Mouse (Mus musculus) left cerebral cortex, postnatal 4 days (tissue): ENCODE measurements around the gene Ppp1r2. TPM values are rescaled to one million over a fixed set of nuclear protein-coding genes. Genes with fewer than 3 reads are reported as not detected.

Source experiments
- DNase-seq: peaks from one replicate; pipeline ENCODE4 v3.0.0-alpha.2; 2022
- intact Hi-C: fragments of 180-260 bp; cut with DNase I; formaldehyde crosslinking; loops from one replicate; pipeline ENCODE4 v1.15.1; 2025
- microRNA-seq: library from miRNA; unstranded; fragments of <30 nt; microRNA quantifications from one replicate; pipeline ENCODE4 v1.2.0, GENCODE M21; 2022
- total RNA-seq, 2 experiments: library from RNA; stranded (reverse); gene quantifications; 2 replicates each; pipeline ENCODE4 v1.2.3; 2021

Ppp1r2 gene
- total RNA-seq, 2 experiments from 2014 or later: 59.1 to 59.2 TPM

- no peak for DNase-seq
- intact Hi-C loops: no loop called here
Observed at GRCm38 (mm10) chr16:31234808-31235456, 40.1 kb downstream of the Ppp1r2 start.

- intact Hi-C loops: no loop called here
- no peak for DNase-seq
Observed at GRCm38 (mm10) chr16:31234356-31234755, 40.7 kb downstream of the Ppp1r2 start.

- intact Hi-C loops: no loop called here
- peak; percentile 8 for DNase-seq
Observed at GRCm38 (mm10) chr16:31233541-31234339, 41.3 kb downstream of the Ppp1r2 start.

GRCm38 (mm10) chr16:31233167-31233498, 41.9 kb downstream of the Ppp1r2 start:
- intact Hi-C loops: no loop called here
- no peak for DNase-seq

GRCm38 (mm10) chr16:31232491-31233166, 42.4 kb downstream of the Ppp1r2 start:
- intact Hi-C loops: no loop called here
- no peak for DNase-seq

- DNase-seq: no peak
- intact Hi-C loops: no loop called here
Observed at GRCm38 (mm10) chr16:31231591-31231990, 43.5 kb downstream of the Ppp1r2 start.

GRCm38 (mm10) chr16:31227746-31228145, 47.3 kb downstream of the Ppp1r2 start:
- no peak for DNase-seq
- intact Hi-C loops: no loop called here

GRCm38 (mm10) chr16:31215271-31215670, 59.8 kb downstream of the Ppp1r2 start:
- no peak for DNase-seq
- intact Hi-C loops: no loop called here

GRCm38 (mm10) chr16:31213463-31213862, 61.6 kb downstream of the Ppp1r2 start:
- intact Hi-C loops: no loop called here
- no peak for DNase-seq

GRCm38 (mm10) chr16:31211503-31211902, 63.6 kb downstream of the Ppp1r2 start:
- intact Hi-C loops: no loop called here
- no peak for DNase-seq

GRCm38 (mm10) chr16:31210453-31210852, 64.6 kb downstream of the Ppp1r2 start:
- intact Hi-C loops: no loop called here

GRCm38 (mm10) chr16:31209911-31210310, 65.2 kb downstream of the Ppp1r2 start:
- no peak for DNase-seq
- intact Hi-C loops: no loop called here

More at GRCm38 (mm10) chr16:31210453-31210852, 64.6 kb downstream of the Ppp1r2 start:
- no peak for DNase-seq

- intact Hi-C loops: no loop called here
- DNase-seq: no peak
Observed at GRCm38 (mm10) chr16:31205726-31206125, 69.4 kb downstream of the Ppp1r2 start.

- DNase-seq: no peak
- intact Hi-C loops: no loop called here
Observed at GRCm38 (mm10) chr16:31205187-31205586, 69.9 kb downstream of the Ppp1r2 start.

- DNase-seq: no peak
- intact Hi-C loops: no loop called here
Observed at GRCm38 (mm10) chr16:31204216-31204615, 70.9 kb downstream of the Ppp1r2 start.

- intact Hi-C loops: no loop called here
Observed at GRCm38 (mm10) chr16:31201704-31202103, 73.4 kb downstream of the Ppp1r2 start.

More at GRCm38 (mm10) chr16:31201704-31202103, 73.4 kb downstream of the Ppp1r2 start:
- no peak for DNase-seq

Small RNA genes within 50 kb of the gene (microRNA-seq; reads per million reads assigned to microRNA genes)
- gene Gm27415: not detected

Other genes with a start within 250 kb of the Ppp1r2 start
- gene Xxylt1, start 193.8 kb downstream of the Ppp1r2 start, total RNA-seq: 10 to 100 TPM; 19.7 to 22.7 TPM
- 10 to 100 TPM; 55.7 to 55.8 TPM for gene Acap2, start 74.0 kb downstream of the Ppp1r2 start, total RNA-seq
- gene Apod, start 39.5 kb upstream of the Ppp1r2 start, total RNA-seq: 10 to 100 TPM; 30.6 to 35.9 TPM
- gene Bdh1, start 147.0 kb upstream of the Ppp1r2 start, total RNA-seq: 100 to 1,000 TPM; 259 to 272 TPM